Mouse (Mus musculus) midbrain, embryonic 14.5 days (tissue): ENCODE data around the gene Rftn2. TPM values are rescaled to one million over a fixed set of nuclear protein-coding genes. Genes with fewer than 3 reads are reported as not detected.

Source experiments
- ATAC-seq: fragments of 200-750 bp; cut with Nextera tagmentation; 2 replicates; pipeline ENCODE4 v1.8.0; 2017; ENCODE audit warnings: moderate number of reproducible peaks, moderate library complexity; ENCODE audit not compliant: low FRiP score, low TSS enrichment
- DNase-seq: peaks from one replicate; pipeline ENCODE4 v3.0.0-alpha.2; 2015
- H3K27ac ChIP-seq: fragments of 300-500 bp; sonication (generic); replicated peaks from 2 replicates; pipeline ENCODE4 v1.5.1; 2014; ENCODE audit warnings: mild to moderate bottlenecking, low read depth, low read length, moderate library complexity
- H3K27me3 ChIP-seq: fragments of 300-500 bp; sonication (generic); 2 replicates; pipeline ENCODE4 v1.6.1; 2014; ENCODE audit warnings: low read length, control low read depth, mixed read lengths; ENCODE audit not compliant: control insufficient read depth, insufficient read depth
- H3K36me3 ChIP-seq: fragments of 300-500 bp; sonication (generic); 2 replicates; pipeline ENCODE4 v1.6.1; 2014; ENCODE audit warnings: low read length, control low read depth; ENCODE audit not compliant: control insufficient read depth, insufficient read depth
- H3K4me1 ChIP-seq: fragments of 300-500 bp; sonication (generic); 2 replicates; pipeline ENCODE4 v1.6.1; 2014; ENCODE audit warnings: mild to moderate bottlenecking, antibody characterized with exemption, low read length, control low read depth; ENCODE audit not compliant: control insufficient read depth, insufficient read depth
- H3K4me2 ChIP-seq: fragments of 300-500 bp; sonication (generic); 2 replicates; pipeline ENCODE4 v1.6.1; 2014; ENCODE audit warnings: mild to moderate bottlenecking, low read length, moderate library complexity
- H3K4me3 ChIP-seq: fragments of 300-500 bp; sonication (generic); replicated peaks from 2 replicates; pipeline ENCODE4 v1.5.1; 2014; ENCODE audit warnings: low read depth, low read length
- H3K9ac ChIP-seq: fragments of 300-500 bp; sonication (generic); replicated peaks from 2 replicates; pipeline ENCODE4 v1.6.1; 2014; ENCODE audit warnings: mild to moderate bottlenecking, low read length, moderate library complexity
- H3K9me3 ChIP-seq: fragments of 300-500 bp; sonication (generic); 2 replicates; pipeline ENCODE4 v1.6.1; 2016; ENCODE audit warnings: low read length, control low read depth, mixed read lengths; ENCODE audit not compliant: control insufficient read depth
- WGBS: fragments of 180-500 bp; shearing (Covaris S2); extraction: QIAGEN DNeasy Blood & Tissue Kit; methylation state at CpG from one replicate; pipeline ENCODE4 v1.1.7; 2014; 5-methylcytosine and 5-hydroxymethylcytosine counted together
- polyA plus RNA-seq: library from polyadenylated mRNA; unstranded; fragments of >200 nt; fragmentation: Nextera tagmentation; extraction: Ambion mirVana; gene quantifications from 2 replicates; pipeline ENCODE4 v1.2.1, GENCODE M21; 2014

The Rftn2 gene
- polyA plus RNA-seq, 1 experiment from 2014 or later, result 9.5 TPM

DNA sequence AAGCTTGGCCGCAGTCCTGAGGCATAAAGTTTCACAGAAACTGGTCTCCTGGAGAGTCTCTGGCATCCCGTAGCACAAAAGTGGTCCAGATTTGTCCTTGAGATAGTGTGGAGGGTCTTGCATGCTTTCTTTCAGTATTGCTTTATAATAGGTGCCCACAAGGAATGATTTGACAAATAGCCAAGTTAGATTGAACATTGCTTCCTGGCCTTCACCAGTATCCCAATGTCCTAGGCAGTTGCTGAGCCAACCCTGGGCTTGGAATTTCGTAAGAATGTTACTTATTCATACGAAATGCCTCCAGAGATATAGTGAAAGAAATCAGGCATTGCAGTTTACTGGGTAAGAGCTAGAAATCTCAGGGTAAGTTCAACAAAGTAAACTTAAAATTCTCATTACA lies 58.0 kb downstream of the Rftn2 start:
- 95% methylated on average over 4 of the region's 4 CpGs for WGBS
- ATAC-seq (no peak), DNase-seq (no peak)
- Histone ChIP-seq H3K4me2 (no peak overlapping the region), H3K9ac (no peak overlapping the region), H3K36me3 (no peaks in the 10 kb centered on the region), H3K4me1 (no peaks in the 10 kb centered on the region), H3K9me3 (peaks cover 3% of the 10 kb centered on the region; the same call in 1 of the 2 replicates), H3K27me3 (no peaks in the 10 kb centered on the region), H3K4me3 (no peak overlapping the region), H3K27ac (no peak overlapping the region)

GRCm38 (mm10) chr1:55167560-55167959 lies 59.0 kb downstream of the Rftn2 start:
- Histone ChIP-seq H3K4me1 (no peaks in the 10 kb centered on the region), H3K9me3 (peaks cover 3% of the 10 kb centered on the region; the same call in 1 of the 2 replicates), H3K4me3 (no peak overlapping the region), H3K27ac (no peak overlapping the region), H3K4me2 (no peak overlapping the region), H3K36me3 (no peaks in the 10 kb centered on the region), H3K9ac (no peak overlapping the region), H3K27me3 (no peaks in the 10 kb centered on the region)
- ATAC-seq, result no peak
- no peak for DNase-seq
- 84% methylated on average over 4 of the region's 4 CpGs for WGBS

GRCm38 (mm10) chr1:55164005-55164404 lies 62.6 kb downstream of the Rftn2 start:
- H3K36me3 ChIP-seq, result no peaks in the 10 kb centered on the region
- no peak overlapping the region for H3K9ac ChIP-seq
- H3K27me3 ChIP-seq, result no peaks in the 10 kb centered on the region
- no peak overlapping the region for H3K27ac ChIP-seq
- H3K4me2 ChIP-seq, result no peak overlapping the region
- H3K9me3 ChIP-seq, result no peaks in the 10 kb centered on the region
- no peak overlapping the region for H3K4me3 ChIP-seq
- DNase-seq (no peak), ATAC-seq (no peak)
- no peaks in the 10 kb centered on the region for H3K4me1 ChIP-seq
- 58% methylated on average over 5 of the region's 5 CpGs for WGBS

- H3K9me3 ChIP-seq, result no peaks in the 10 kb centered on the region
- WGBS, result 62% methylated on average over 5 of the region's 5 CpGs
- DNase-seq, result no peak
- no peak for ATAC-seq
- no peak overlapping the region for H3K27ac ChIP-seq
- peaks cover 7% of the 10 kb centered on the region; the same call in 1 of the 2 replicates for H3K36me3 ChIP-seq
- no peak overlapping the region for H3K4me2 ChIP-seq
- no peak overlapping the region for H3K4me3 ChIP-seq
- no peaks in the 10 kb centered on the region for H3K4me1 ChIP-seq
- H3K27me3 ChIP-seq, result no peaks in the 10 kb centered on the region
- no peak overlapping the region for H3K9ac ChIP-seq
These were observed 63.8 kb downstream of the Rftn2 start for GRCm38 (mm10) chr1:55162781-55163180.

GRCm38 (mm10) chr1:55161895-55162294 lies 64.7 kb downstream of the Rftn2 start:
- no peak for ATAC-seq
- Histone ChIP-seq H3K4me1 (no peaks in the 10 kb centered on the region), H3K4me3 (no peak overlapping the region)

DNA sequence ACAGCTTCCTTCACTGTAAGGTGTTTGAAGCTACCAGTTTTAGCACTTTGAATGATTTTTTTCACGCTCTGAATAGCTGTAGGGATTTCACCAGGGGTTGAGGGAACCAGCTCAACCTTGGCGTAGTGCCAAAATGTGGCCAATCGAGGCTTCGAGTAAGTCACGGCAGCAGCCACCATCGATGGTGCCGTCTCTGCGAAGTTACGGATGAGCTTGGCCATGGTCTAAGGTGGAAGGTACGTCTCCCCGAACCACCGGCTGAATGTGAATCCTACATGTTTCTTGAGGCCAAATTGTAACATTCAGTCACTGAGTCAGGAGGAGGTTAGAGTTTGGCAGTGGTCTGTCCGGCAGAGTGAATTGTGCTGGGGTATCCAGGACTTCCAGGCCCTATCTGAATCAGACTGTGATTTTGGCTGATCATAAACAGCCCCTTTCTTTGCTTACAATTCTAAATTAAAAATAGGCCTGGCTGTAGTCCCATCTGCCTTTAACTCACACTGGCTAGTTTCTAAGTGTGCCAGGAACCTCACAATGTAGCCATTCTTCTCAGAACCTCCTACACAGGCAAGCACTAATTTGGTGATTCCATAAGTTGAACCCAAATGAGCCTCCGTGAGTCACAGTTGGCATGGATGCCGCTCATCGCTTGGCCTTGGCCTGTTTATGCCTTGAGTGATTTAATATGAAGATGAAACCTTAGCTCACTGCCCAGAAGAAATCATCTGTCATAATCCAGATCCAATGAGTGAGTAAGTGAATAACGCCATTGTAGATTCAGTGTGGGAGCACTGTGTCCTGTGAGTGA lies 65.5 kb downstream of the Rftn2 start:
- peak; percentile 13 for DNase-seq
- no peaks in the 10 kb centered on the region for H3K9me3 ChIP-seq
- WGBS, result 92% methylated on average over 17 of the region's 17 CpGs
- no peak overlapping the region for H3K4me2 ChIP-seq
- H3K4me3 ChIP-seq, result no peak overlapping the region
- peaks cover 20% of the 10 kb centered on the region for H3K36me3 ChIP-seq
- H3K9ac ChIP-seq, result no peak overlapping the region
- no peaks in the 10 kb centered on the region for H3K27me3 ChIP-seq
- H3K4me1 ChIP-seq, result no peaks in the 10 kb centered on the region
- no peak overlapping the region for H3K27ac ChIP-seq
- ATAC-seq, result 0 out of 2 replicates have a peak, but pooled peaks have one; percentile 28

More at GRCm38 (mm10) chr1:55161895-55162294, 64.7 kb downstream of the Rftn2 start:
- Histone ChIP-seq H3K9me3 (no peaks in the 10 kb centered on the region), H3K27me3 (no peaks in the 10 kb centered on the region), H3K36me3 (peaks cover 11% of the 10 kb centered on the region), H3K9ac (no peak overlapping the region), H3K4me2 (no peak overlapping the region), H3K27ac (no peak overlapping the region)
- 70% methylated on average over 7 of the region's 7 CpGs for WGBS
- peak; percentile 20 for DNase-seq

DNA sequence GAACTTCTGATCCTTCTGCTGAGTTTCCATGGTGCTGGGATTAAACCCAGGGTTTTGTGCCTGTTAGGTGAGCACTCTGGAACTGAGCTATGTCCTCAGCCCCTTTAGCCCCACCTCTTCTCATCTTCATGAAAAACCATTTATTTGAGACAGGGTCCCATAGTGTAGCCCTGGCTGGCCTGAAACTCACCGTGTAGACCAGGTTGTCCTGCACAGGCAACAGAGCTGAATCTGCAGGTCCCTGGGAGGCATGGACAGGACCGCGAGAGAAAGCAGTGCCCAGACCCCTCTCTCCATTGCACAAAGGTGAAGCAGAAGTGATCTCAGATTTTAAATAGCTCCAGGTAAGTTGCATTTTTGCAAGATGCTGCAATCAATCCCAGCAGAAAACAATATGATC lies 66.4 kb downstream of the Rftn2 start:
- no peaks in the 10 kb centered on the region for H3K4me1 ChIP-seq
- H3K27ac ChIP-seq, result no peak overlapping the region
- WGBS, result 89% methylated on average over 3 of the region's 3 CpGs

GRCm38 (mm10) chr1:55158821-55159220 lies 67.8 kb downstream of the Rftn2 start:
- H3K36me3 ChIP-seq, result peaks cover 34% of the 10 kb centered on the region
- ATAC-seq (no peak), DNase-seq (no peak)
- no peak overlapping the region for H3K4me3 ChIP-seq
- H3K27me3 ChIP-seq, result no peaks in the 10 kb centered on the region
- no peak overlapping the region for H3K4me2 ChIP-seq
- no peaks in the 10 kb centered on the region for H3K9me3 ChIP-seq
- no peak overlapping the region for H3K27ac ChIP-seq
- H3K9ac ChIP-seq, result no peak overlapping the region
- WGBS, result 94% methylated on average over 8 of the region's 8 CpGs
- no peaks in the 10 kb centered on the region for H3K4me1 ChIP-seq

More for the DNA sequence above, 66.4 kb downstream of the Rftn2 start:
- ATAC-seq (no peak), DNase-seq (no peak)
- Histone ChIP-seq H3K4me2 (no peak overlapping the region), H3K9me3 (no peaks in the 10 kb centered on the region), H3K27me3 (no peaks in the 10 kb centered on the region), H3K9ac (no peak overlapping the region), H3K36me3 (peaks cover 27% of the 10 kb centered on the region), H3K4me3 (no peak overlapping the region)

DNA sequence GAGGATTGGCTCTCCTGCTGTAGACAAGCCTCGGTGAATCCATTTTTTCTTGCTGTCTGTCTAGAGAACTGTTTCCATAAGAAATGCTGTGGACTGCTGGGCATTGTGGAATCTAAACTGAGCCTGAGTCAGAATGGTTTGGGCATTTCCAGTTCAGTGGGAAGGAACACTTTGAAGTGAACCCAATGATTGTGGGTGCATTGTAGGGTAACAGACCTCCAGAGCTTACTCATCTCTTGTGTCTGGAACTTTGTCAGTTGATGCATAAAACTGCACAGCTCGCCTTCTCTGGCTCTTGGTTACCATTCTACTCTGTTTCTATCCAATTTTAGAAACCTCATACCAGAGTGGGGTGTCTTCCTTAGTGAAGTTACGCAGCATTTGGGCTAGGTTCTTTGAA lies 68.4 kb downstream of the Rftn2 start:
- H3K36me3 ChIP-seq, result peaks cover 37% of the 10 kb centered on the region

More for the DNA sequence above, 68.4 kb downstream of the Rftn2 start:
- no peak overlapping the region for H3K27ac ChIP-seq
- H3K9me3 ChIP-seq, result no peaks in the 10 kb centered on the region
- H3K9ac ChIP-seq, result no peak overlapping the region
- no peaks in the 10 kb centered on the region for H3K27me3 ChIP-seq
- 90% methylated on average over 3 of the region's 3 CpGs for WGBS
- H3K4me2 ChIP-seq, result no peak overlapping the region
- no peaks in the 10 kb centered on the region for H3K4me1 ChIP-seq
- no peak overlapping the region for H3K4me3 ChIP-seq
- DNase-seq (no peak), ATAC-seq (no peak)
